Mouse (Mus musculus) layer of hippocampus, adult 8-10 months (tissue): ENCODE measurements around the gene 1700003F12Rik. TPM values are rescaled to one million over a fixed set of nuclear protein-coding genes. Genes with fewer than 3 reads are reported as not detected.

Experiments
- DNase-seq, 2 experiments: peaks; one replicate each; pipeline ENCODE4 v3.0.0; 2022; ENCODE audit warnings: low spot score in 2 of 2
- total RNA-seq, 4 experiments: library from RNA; stranded (reverse); gene quantifications; 2 replicates each; pipeline ENCODE4 v1.2.4; 2022

Gene 1700003F12Rik
- total RNA-seq, 4 experiments from 2014 or later: 0.64 to 2.0 (median 0.87) TPM

GRCm38 (mm10) chr2:154549127-154549885 lies 2.4 kb downstream of the 1700003F12Rik start:
- DNase-seq: no peak

DNA sequence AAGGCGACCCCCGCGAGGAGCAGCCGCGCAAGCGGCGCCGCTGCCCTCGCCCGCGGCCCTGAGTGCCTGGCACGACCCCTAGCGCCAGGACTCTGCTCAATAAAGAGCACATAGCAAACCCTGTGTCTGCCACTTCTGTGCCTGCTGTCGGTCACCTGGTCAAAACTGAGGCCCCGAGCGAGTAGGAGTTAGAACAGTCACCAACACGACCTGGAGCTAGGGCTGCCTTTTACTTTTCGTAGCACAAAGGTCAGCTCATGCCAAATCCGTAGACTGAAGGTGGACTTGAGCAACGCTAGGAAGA lies 3.0 kb downstream of the 1700003F12Rik start:
- no peak for DNase-seq

- no peak for DNase-seq
These were observed 4.1 kb downstream of the 1700003F12Rik start for GRCm38 (mm10) chr2:154550937-154551336.

- no peak for DNase-seq
These were observed 4.6 kb downstream of the 1700003F12Rik start, which contains the start of gene Actl10 for GRCm38 (mm10) chr2:154551476-154551875. TSS of gene Actl10 (plus strand) at chr2:154551776.

DNA sequence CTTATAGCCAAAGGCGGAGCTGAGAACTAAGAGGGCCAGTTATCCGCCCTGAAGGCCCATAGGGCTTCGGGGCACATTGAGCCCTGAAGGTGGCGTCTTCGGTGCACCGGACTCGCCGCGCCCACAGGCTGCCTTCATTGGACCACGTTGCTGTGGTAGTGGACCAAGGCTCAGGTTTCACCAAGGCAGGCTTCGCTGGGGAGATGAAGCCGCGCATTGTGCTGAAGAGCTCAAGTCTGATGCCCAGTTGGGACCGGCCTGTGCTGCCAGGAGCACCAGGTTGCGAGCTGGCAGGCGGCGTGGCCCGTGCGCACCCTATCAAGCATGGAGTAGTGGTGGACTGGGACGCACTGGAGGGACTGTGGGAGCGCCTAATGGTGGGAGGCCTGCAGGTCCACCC lies 5.0 kb downstream of the 1700003F12Rik start:
- DNase-seq: no peak

DNA sequence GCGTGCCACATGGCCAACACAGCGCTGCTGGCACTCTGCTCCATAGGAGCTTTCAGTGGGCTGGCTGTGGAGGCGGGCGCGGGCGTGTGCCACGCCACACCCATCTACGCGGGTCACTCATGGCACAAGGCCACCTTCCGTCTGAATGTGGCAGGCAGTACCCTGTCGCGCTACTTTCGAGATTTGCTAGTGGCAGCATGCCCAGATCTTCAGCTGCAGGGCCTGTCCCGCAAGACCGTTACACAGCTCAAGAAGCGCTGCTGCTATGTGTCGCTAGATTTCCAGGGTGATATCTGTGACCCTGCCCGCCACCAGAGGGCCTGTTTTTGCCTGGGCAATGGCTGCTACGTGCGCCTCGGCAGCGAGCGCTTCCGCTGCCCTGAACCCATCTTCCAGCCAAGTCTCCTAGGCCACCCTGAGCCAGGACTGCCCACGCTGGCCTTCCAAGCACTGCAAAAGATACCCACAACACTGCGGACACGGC lies 5.6 kb downstream of the 1700003F12Rik start:
- DNase-seq: peak; percentile 52 to 66

DNA sequence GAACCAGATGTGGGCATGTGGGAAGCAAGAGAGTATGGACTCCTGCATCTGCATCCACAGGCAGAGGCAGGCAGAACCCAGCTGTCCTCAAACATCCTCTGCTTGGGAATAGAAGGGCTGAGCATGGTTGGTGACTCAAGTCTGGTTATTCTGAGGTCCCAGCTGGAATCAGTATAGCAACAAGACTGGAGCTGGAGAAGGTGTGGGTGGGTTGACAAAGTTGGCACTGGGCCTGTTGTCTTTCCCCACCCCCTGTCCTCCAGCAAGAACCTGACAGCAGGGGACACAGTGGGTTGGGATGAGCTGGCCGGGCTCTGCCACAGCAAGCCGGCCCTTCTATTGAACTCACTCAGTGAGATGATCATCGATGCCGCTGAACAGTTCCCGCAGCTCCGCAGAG lies 8.3 kb downstream of the 1700003F12Rik start:
- DNase-seq: peak in 1 of 2 experiments; percentile 51

- DNase-seq: no peak
These were observed 10.4 kb downstream of the 1700003F12Rik start for GRCm38 (mm10) chr2:154557184-154557832.

DNA sequence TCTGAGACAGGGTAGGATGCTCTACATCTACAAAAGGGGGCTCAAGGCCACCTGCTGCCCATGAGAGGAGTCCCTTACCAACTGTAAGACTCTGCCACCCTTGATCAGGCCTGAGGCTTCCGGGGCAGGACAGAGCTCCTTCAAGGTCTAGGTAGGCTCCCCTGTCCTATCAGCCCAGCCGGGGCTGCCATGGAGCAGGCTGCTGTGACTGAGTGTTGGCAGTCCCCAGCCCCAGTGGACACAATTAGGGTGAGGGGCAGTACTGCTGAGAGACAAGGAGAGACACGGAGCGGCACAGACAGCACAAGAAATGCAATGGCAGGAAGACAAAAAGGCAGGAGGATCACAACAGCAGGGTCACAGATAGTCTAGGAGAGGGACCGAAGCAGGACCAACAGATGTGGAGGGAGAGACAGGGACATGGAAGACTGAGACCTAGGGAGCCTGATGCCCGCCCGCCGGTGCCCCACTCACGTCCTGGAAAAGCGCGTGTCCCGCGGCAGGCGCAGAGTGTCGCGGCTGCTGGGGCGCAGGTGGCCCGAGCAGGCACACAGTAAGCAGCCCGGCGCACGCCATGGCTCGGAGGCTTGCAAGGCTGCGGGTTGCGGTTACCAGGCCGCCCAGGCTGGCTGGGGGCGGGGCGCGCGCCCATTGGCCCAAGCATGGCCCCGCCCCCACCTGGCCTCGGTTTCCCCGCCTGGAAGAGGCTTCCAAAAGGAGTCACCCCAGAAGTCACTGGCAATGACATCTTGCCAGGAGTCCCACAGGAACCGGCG lies 11.6 kb downstream of the 1700003F12Rik start, which contains the start of gene Necab3:
Necab3 (minus strand) TSS at position 627 of the 776 bp plus-strand sequence.
- peak in 1 of 2 experiments; percentile 45 for DNase-seq

DNA sequence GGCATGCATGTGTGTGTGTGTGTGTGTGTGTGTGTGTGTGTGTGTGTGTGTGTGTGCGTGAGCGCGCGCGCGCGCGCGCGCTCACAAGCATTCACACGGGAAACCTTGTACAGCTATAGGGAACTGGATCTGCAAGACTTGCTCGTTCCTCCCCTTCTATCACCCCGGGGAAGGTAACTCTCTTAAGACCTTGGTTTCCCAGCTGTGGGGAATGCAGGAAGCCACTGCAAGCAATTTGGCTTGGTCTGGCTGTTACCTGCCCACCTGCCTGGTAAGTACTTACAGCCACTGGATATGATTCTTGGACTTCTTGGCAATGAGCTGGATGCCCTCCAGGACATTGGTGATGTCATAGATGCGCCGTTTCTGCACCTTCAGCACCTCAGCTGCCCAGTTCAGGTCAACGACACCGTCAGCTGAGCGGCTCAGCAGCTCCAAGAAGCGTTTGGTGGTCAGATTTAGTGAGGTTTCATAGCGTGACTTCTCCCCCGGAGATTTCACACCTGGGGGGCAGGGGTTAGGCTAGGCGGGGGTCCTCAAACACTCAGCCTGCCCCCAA lies 16.8 kb downstream of the 1700003F12Rik start:
- DNase-seq: no peak

DNA sequence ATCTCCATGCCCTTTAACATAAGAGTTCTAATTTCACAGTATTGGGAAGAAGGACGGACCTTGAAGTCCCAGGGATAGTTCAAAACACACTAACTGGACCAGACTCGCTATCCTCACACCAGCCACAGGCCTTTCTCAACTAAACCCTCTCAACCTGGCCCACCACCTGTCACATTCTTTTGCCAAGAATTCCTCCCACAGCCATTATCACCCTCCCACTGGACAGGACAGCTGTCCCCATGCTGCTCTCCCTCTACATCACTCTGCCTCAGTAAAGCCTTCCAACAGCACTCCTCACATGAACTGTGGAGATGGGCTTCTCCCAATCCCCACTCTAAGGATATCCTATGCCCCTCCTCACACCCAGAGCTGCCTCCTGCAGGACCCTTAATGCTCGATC lies 18.7 kb downstream of the 1700003F12Rik start:
- no peak for DNase-seq

- DNase-seq: no peak
These were observed 19.8 kb downstream of the 1700003F12Rik start for GRCm38 (mm10) chr2:154566641-154567040.

DNA sequence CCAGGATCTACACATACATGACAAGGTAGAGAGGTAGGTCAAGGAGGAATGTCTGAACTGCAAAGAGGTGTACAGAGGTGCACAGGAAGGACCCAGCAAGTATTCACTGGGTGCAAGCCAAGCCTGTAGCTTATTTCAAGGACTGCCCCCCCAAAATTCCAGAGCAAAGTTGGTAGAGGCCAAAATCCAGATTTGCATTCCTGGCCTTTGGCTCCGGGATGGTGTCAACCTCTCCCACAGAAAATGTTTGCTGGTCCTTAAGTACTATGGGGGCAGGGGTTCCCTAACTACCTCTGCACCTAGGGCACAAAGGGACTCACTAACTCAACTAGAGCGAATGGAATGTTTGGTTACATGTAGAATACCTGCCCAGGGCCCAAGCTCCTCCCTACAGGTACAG lies 20.9 kb downstream of the 1700003F12Rik start:
- no peak for DNase-seq

DNA sequence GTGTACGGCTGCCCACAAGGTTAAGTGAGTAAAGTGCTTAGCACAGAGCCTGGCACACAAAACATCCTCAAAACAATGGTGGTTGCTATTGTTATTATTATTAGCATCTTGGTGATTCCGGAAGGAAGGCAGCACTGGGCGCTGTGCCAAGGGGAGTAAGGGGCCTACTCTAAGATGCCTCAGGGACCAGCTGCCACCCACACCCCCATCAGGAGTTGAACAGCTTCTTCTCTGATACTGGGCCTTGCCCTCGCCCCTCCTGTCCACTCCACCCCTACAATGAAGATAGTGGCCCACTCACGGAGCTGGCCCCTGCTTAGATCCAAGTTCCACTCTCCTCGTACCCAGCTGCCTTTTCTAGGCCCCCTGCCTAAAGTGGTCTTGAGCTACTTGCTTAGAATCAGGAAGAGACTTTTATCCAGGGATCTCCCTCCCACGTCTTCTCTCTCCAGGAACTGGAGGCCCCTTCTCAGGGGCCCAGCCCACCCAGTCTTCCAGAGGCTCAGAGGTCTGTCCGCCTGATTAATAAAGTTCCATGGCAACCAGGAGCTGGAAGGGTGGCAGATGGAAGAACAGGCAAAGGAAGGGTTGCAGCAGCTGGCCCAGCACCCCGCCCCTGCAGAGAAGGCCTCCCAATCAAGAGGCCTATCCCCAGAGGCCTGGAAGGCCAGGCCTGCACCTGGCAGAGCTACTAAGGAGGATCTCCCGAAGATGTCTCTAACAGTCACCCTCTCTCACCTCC lies 21.6 kb downstream of the 1700003F12Rik start:
- no peak for DNase-seq

- DNase-seq: peak in 1 of 2 experiments; percentile 40
These were observed 22.3 kb downstream of the 1700003F12Rik start for GRCm38 (mm10) chr2:154569071-154569748.

DNA sequence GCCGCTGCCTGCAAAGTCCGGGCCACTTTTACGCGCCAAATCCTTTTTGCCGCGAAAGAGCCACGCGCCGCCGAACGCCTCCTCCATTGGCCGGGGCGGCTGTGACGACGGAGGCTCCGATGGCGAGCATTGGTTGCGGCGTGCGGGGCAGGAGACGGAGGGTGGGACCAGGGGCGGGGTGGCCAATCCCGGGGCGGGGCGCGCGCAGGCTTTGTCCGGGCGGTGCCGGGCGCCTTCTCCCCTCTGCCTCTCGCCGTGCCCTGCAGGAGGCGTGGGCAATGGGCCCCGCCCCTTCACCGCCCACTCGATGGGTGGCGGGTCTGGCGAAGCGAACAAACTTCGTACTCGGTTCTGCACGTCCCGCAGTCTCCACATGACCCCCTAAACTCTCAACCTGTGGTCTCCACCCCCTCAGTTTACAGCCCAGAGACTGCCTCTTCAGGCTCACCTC lies 23.0 kb downstream of the 1700003F12Rik start, which contains the start of gene E2f1:
E2f1 (minus strand) TSS at position 57 of the 451 bp plus-strand sequence.
- peak; percentile 84 to 86 for DNase-seq

DNA sequence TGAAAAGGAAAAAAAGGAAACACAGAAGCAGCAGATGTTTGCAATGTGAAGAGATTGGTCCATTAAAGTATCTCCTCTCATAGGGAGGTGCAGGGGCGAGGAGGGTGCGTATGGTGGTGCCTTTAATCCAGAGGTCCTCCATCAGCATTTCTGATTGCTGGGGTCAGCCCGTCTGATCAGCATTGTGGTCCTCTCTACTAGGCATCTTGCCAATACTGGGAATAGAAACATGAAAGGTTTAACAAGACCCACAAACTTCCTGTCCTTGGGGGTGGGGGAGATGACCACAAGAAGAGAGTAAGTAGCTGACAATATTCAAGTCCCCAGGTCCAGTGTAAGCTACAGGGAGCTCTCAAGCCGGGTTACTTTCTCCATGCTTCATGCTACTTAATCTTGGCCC lies 23.8 kb downstream of the 1700003F12Rik start:
- DNase-seq: no peak

- no peak for DNase-seq
These were observed 24.4 kb downstream of the 1700003F12Rik start for GRCm38 (mm10) chr2:154571266-154571665.

DNA sequence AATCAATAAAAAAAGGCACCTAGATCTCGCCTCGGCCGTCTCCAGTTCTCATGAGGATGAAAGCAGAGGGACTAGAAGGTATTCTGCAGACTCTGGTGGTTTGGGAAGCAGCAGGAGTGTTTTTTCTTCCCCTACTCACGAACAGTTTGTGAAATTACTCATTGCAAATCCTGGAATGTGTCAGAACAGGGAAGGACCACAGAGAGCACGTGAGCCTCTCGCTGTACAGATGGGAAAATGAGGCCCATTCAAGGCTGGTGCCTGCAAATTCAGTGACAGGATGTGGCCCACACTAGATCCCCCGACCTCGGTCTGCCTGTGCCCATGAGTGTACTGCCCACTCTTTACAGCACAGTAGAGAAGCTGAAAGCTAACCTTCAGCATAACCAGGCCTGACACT lies 25.1 kb downstream of the 1700003F12Rik start:
- DNase-seq: no peak

DNA sequence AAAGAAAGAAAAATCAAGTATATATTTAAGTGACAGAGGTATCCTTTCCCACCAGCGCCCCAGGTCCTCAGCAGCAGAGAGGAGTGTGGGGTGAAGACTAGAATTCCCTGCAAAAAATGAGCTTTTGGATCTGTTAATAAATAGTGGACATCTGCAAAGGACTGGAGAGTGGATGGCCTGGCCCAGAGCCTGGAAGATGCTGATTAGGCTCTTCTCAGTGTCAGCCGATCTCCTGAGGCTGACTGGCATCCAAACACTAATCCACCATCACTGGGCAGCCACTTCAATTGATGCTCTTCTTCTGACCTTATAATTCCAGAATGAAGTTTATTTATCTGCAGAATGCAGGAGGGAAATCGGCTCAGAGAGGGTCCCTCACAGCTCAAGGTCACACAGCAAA lies 26.1 kb downstream of the 1700003F12Rik start:
- no peak for DNase-seq
